Mouse (Mus musculus) stomach, embryonic 16.5 days (tissue): ENCODE results near the gene Lst1. TPM values are rescaled to one million over a fixed set of nuclear protein-coding genes. Genes with fewer than 3 reads are reported as not detected.

Experiments
- microRNA-seq: library from miRNA; unstranded; fragments of <30 nt; microRNA quantifications from one replicate; pipeline ENCODE4, GENCODE M21; 2016
- polyA plus RNA-seq: library from polyadenylated mRNA; unstranded; fragments of >200 nt; fragmentation: Nextera tagmentation; extraction: Ambion mirVana; gene quantifications from 2 replicates; pipeline ENCODE4 v1.2.1, GENCODE M21; 2015

Lst1 gene
- polyA plus RNA-seq, 1 experiment from 2014 or later = 29.9 TPM

Small RNA genes lying within 50 kb of the gene (microRNA-seq; reads per million reads assigned to microRNA genes)
- gene Mir6973a (not detected), gene Mir6974 (not detected)

Other genes with a start within 250 kb of the Lst1 start
- 0.94 and 1.4 TPM in 2 replicates for gene Hspa1b, start 229.2 kb downstream of the Lst1 start, polyA plus RNA-seq
- gene Gm20481, start 218.5 kb downstream of the Lst1 start, polyA plus RNA-seq = 0.27 TPM in 1 of 2 replicates, not detected in the other
- gene Hspa1a, start 216.3 kb downstream of the Lst1 start, polyA plus RNA-seq = 13.7 and 16.3 TPM in 2 replicates
- gene Hspa1l, start 215.7 kb downstream of the Lst1 start, polyA plus RNA-seq = 0.96 and 1.4 TPM in 2 replicates
- 145 and 146 TPM in 2 replicates for gene Lsm2, start 206.6 kb downstream of the Lst1 start, polyA plus RNA-seq
- 81.1 and 82.1 TPM in 2 replicates for gene Vars, start 187.5 kb downstream of the Lst1 start, polyA plus RNA-seq
- 0.26 and 0.42 TPM in 2 replicates for gene Vwa7, start 171.9 kb downstream of the Lst1 start, polyA plus RNA-seq
- 14.2 and 14.3 TPM in 2 replicates for gene Sapcd1, start 160.4 kb downstream of the Lst1 start, polyA plus RNA-seq
- 3.9 and 4.2 TPM in 2 replicates for gene Msh5, start 141.7 kb downstream of the Lst1 start, polyA plus RNA-seq
- gene Clic1, start 138.5 kb downstream of the Lst1 start, polyA plus RNA-seq = 396 and 441 TPM in 2 replicates
- gene Ddah2, start 129.4 kb downstream of the Lst1 start, polyA plus RNA-seq = 190 and 193 TPM in 2 replicates
- 50.6 and 109 TPM in 2 replicates for gene Ly6g6c, start 123.1 kb downstream of the Lst1 start, polyA plus RNA-seq
- 0.48 and 1.0 TPM in 2 replicates for gene Mpig6b, start 122.3 kb downstream of the Lst1 start, polyA plus RNA-seq
- gene Ly6g6e, start 111.5 kb downstream of the Lst1 start, polyA plus RNA-seq = 32.3 and 49.2 TPM in 2 replicates
- 3.2 and 4.1 TPM in 2 replicates for gene Ly6g6d, start 110.4 kb downstream of the Lst1 start, polyA plus RNA-seq
- gene Ly6g6f, start 102.8 kb downstream of the Lst1 start, polyA plus RNA-seq = 0.46 and 0.54 TPM in 2 replicates
- 95.8 and 97.9 TPM in 2 replicates for gene Abhd16a, start 99.2 kb downstream of the Lst1 start, polyA plus RNA-seq
- not detected in 2 replicates for gene Ly6g5c, start 80.2 kb downstream of the Lst1 start, polyA plus RNA-seq
- 0.53 and 0.89 TPM in 2 replicates for gene Ly6g5b, start 73.0 kb downstream of the Lst1 start, polyA plus RNA-seq
- 18.1 and 19.4 TPM in 2 replicates for gene Gpank1, start 67.0 kb downstream of the Lst1 start, polyA plus RNA-seq
- gene Csnk2b, start 66.4 kb downstream of the Lst1 start, polyA plus RNA-seq = 245 and 269 TPM in 2 replicates
- 11.7 and 14.2 TPM in 2 replicates for gene D17H6S53E, start 62.1 kb downstream of the Lst1 start, polyA plus RNA-seq
- 24.9 and 34.0 TPM in 2 replicates for gene Apom, start 56.4 kb downstream of the Lst1 start, polyA plus RNA-seq
- 41.2 and 48.4 TPM in 2 replicates for gene Bag6, start 53.3 kb downstream of the Lst1 start, polyA plus RNA-seq
- 111 and 125 TPM in 2 replicates for gene Prrc2a, start 23.5 kb downstream of the Lst1 start, polyA plus RNA-seq
- 19.9 and 20.2 TPM in 2 replicates for gene Aif1, start 12.4 kb downstream of the Lst1 start, polyA plus RNA-seq
- 2.0 TPM in 2 replicates for gene Ltb, start 6.0 kb upstream of the Lst1 start, polyA plus RNA-seq
- gene Tnf, start 13.6 kb upstream of the Lst1 start, polyA plus RNA-seq = 0.32 TPM in 1 of 2 replicates, not detected in the other
- gene Lta, start 16.9 kb upstream of the Lst1 start, polyA plus RNA-seq = 0.44 and 0.46 TPM in 2 replicates
- gene Gm16181, start 32.4 kb upstream of the Lst1 start, polyA plus RNA-seq = 0.27 TPM in 1 of 2 replicates, not detected in the other
- gene Atp6v1g2, start 45.2 kb upstream of the Lst1 start, polyA plus RNA-seq = 6.0 and 6.8 TPM in 2 replicates
- gene Nfkbil1, start 47.4 kb upstream of the Lst1 start, polyA plus RNA-seq = 6.4 and 8.8 TPM in 2 replicates
- gene Ddx39b, start 53.3 kb upstream of the Lst1 start, polyA plus RNA-seq = 340 and 353 TPM in 2 replicates
- gene H2-D1, start 74.3 kb upstream of the Lst1 start, polyA plus RNA-seq = 169 and 219 TPM in 2 replicates
- gene H2-Q1, start 132.0 kb upstream of the Lst1 start, polyA plus RNA-seq = 0.74 and 0.75 TPM in 2 replicates
- gene H2-Q2, start 153.8 kb upstream of the Lst1 start, polyA plus RNA-seq = 15.0 and 16.3 TPM in 2 replicates
- gene H2-Q4, start 191.2 kb upstream of the Lst1 start, polyA plus RNA-seq = 2.2 and 2.6 TPM in 2 replicates
- 0.86 and 1.1 TPM in 2 replicates for gene H2-Q6, start 236.4 kb upstream of the Lst1 start, polyA plus RNA-seq